Mouse (Mus musculus) liver, adult (tissue): ENCODE measurements around the gene Tbc1d13.

Source experiments
- GATA4 ChIP-seq: IDR thresholded peaks from 2 replicates; pipeline ENCODE4 v1.6.1; 2014; ENCODE audit warnings: mild to moderate bottlenecking, low read length; ENCODE audit not compliant: insufficient replicate concordance

Tbc1d13 gene

DNA sequence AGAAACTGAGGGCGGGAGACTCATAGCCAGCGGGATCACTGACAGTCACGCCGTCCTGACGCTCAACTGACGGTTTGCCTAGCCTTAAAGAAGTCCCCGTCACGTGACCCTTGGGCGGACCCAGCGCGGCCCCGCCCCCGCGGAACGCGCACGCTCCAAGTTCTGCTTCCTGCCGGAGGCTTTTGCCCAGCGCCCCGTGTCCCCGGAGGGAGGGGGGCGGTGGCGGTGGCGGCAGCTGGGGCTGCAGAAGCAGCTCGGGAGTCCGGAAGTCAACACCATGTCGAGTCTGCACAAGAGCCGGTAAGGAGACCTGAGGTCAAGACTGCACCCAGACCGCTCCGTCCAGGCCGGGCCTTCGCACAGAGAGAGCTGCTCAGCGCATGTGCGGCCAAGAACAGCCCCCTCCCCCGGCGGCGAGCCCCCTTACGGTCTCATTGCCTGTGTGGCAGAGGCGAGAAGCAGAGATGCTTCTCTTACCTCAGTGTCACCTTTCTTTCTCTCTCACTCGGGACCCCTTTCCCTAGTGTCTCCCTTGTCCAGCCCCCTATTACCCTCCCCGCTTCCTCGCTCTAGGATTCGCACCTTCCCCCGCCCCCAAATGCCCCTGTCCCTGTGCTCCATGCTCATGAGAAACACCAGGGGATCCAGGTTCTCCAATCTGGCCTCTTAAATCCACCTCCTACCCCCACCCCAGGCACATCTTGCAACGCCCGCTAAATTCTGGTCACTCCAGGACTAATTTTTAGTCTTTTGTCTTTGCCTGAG, at the start of gene Tbc1d13:
Gene Tbc1d13, plus strand, starts transcription at position 134 of the 765 bp plus-strand sequence.
- TF ChIP-seq GATA4: peak; percentile 63; the same call in 1 of the 2 replicates

DNA sequence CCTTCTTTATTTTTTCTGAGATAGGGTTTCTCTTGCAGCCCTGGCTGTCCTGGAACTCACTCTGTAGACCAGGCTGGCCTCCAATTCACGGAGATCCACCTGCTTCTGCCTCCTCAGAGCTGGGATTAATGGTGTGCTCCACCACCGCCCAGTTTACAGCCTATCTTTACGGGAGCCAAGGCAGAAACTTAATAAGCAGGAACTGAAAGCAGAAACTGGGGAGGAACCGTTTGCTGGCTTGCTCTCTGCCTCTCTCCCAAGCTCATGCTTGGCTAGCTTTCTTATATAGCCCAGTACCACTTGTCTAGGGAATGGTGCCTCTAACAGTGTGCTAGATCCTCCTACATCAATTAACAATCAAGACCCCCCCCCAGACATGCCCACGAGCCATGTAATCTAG, 49.4 kb upstream of the Tbc1d13 start:
- no peak for TF ChIP-seq GATA4

DNA sequence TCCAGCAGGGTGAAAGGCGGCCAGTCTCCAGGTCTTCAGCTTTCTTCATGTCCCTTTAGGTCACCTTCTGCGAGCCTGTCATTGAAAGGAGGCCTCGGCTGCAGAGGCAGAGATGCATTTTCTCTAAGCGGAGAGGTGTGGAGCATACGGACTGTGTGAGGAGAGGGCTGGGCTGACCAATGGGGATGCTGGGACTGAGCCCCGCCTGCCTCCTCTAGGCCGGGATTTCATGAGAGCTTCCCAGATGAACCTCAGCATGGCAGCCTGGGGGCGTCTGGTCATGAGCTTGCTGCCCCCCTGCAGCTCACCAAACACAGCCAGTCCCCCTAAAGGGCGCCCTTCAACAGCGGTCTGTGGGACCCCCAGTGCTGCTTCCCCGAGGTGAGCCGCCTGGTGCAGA, 48.9 kb upstream of the Tbc1d13 start:
- TF ChIP-seq GATA4: no peak

DNA sequence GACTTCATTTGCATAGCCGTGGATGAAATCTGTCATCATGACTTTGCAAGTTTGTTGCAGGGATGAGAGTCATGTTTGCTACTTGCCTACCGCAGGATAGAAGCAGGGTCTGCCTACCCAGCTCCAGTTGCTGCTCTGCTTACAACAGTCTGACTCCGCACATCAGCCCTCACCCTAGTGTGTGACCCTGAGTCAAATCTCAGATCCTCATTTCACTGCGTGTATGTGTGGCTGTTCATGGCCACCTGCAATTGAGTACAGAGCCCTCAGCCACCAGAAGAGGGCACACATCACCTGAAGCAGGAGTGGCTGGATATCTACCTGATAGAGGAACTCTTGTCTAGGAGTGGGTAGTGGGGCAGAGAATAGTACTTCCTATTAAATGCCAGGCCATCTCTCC, 46.2 kb upstream of the Tbc1d13 start:
- TF ChIP-seq GATA4: no peak

DNA sequence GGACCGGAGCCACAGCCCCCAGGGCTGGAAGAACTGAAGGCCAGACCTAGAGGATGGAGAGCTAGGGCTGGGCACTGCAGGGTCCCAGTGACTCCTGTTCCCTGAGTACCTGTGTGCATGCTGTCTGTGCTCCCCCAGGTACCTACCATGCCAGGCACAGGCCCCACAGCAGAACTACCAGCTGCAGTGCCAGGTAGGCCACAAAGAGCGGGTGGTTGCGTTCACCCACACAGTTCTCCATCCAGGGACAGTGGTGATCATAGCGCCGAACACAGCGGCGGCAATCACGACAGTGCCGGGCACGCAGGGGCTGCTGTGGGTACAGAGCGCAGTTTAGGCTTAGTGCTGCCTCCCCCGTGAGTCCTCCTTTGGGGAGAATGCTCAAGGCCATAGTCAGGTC, 42.0 kb upstream of the Tbc1d13 start:
- no peak for TF ChIP-seq GATA4

DNA sequence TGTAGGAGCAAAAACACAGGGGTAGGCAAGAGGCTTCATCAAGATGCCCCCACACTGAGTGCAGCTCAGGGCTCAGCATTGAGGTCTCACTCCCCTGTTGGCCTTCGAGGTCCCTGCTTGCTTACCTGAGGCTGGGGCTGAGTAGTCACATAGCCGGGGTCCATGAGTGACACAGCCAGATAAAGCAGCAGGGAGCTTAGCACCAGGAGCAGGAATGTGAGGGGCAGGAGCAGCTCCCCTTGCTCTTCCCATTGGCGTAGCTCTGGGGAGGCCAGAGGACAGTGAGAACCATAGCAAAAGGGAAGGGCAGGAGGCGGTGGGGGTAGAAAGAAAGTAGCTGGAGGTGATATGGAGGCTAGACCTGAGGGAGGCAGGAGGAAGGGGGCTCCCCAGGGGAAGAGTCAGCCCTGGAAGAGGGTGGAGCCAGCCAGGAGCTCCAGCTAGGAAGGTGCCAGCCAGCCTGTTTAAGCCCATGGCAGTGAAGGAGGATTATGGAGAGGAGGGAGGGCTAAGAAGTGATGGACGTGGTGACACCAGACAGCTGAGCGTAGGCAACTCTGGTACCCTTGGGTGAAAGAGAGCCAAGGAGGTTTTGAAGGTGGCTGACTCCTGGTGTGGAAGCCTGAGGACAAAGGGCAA, 41.1 kb upstream of the Tbc1d13 start:
- TF ChIP-seq GATA4: no peak

DNA sequence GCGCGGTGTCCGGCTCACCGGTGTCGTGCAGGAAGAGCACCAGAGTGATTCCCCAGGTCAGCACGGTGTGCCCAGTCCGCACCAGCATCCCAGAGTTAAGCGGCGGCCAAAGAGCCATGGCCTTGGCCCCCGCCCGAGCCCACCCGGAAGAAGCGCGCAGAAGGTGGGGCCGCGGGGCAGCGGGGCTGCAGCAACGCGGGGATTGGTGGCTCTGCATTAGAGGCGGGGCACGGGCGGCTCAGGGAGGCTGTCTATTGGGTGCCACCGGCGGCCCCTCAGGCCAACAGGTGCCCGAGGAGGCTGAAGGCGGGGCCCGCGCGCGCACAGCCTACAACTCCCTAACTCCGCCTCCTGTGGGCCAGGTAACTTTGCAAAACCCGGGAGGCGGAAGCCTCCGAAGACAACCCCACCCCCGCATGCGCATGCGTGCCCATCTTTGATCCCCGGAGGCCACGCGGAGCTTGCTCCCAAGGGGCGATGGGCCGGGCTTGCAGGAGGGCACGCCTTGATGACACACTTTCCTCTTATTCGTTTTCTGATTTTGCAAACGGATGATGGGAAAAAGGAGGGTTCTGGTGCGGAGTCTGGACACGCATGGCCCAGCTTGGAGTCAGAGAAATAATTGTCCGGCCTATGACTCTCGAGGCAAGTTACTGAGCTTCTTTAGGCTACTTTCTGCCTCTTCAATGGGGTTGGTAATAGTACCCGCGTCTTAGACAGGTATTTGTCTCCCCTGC, 39.9 kb upstream of the Tbc1d13 start, which contains the start of gene Zdhhc12:
Gene Zdhhc12, minus strand, starts transcription at position 178 of the 737 bp plus-strand sequence.
- no peak for TF ChIP-seq GATA4

DNA sequence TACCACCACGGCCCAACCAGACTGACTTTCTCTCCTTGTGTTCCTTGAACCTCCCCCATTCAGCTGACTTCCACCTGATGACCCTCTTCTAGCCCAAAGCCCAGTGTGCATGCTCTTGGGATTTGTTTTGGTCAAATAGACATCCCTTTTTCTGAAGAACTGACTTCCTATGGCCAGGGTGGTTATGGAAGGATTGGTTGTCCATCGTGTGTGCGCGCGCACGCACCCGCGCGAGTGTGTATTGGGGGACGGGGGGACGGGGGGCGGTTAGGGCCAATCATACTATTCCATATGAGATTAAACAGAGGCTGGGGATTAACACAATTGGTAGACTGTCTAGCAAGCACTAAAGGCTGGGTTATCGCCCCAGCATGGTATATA, 39.3 kb upstream of the Tbc1d13 start:
- no peak for TF ChIP-seq GATA4

DNA sequence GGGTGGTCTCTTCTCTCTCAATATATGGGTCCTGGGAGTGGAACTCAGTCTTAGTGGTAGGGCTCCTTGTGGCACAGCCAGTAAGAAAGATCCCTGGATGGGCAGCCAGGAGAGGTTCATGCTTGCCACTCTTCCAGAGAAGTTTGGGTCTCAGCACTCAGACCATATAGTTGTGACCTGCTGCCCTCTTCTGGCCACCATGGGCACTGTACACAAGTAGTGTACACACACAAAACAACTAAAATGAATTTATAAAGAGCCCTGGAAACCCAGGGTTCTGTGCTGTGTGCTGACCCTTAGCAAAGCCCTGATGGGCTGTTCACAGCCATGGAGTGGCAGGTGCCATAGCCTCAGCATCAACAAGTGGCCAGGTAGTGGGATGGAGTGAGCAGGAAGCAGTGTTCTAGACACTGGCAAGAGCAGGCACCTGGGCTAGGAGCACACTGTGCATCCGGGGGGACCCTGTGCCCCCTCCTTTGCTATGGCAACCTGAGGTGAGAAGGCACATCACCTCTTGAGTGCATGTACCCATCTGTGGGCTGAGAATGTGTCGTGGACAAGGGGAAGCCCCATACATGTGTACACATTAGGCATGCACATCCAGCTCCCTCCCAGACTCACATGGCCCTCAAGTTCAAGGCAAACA, 37.5 kb upstream of the Tbc1d13 start:
- TF ChIP-seq GATA4: no peak

DNA sequence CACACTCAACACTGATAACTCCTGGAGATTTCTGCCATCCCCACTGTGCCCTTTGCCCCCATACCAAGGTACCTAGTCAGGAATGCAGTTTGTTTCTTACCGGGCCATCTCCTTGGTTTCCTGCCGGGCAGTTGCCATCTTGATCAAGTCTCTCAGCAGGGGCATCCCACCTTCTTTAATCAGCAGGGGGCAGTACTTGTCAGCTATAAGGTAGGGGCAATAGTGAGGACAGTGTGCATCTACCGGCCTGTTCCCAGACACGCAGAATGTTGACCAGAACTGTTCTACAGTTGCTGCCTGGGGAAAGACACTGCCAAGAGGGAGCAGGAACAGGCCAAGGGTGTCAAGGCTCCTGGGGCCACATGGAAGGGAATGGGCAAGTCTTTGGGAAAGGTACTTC, 33.3 kb upstream of the Tbc1d13 start:
- no peak for TF ChIP-seq GATA4

DNA sequence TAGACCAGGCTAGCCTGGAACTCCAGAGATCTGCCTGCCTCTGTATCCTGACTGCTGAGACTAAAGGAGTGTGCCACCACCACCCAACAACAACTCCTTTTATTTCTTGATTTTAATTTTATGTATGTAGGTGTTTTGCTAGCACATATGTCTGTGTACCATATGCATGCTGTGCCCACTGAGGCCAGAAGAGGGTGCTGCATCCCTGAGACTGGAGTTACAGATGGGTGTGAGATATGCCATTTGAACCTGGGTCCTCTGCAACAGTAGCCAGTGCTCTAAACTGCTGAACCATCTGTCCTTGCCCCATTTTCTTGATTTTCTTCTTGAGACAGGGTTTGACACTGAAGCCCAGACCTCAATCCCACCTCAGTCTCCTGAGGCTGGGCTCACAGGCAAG, 27.2 kb upstream of the Tbc1d13 start:
- no peak for TF ChIP-seq GATA4

DNA sequence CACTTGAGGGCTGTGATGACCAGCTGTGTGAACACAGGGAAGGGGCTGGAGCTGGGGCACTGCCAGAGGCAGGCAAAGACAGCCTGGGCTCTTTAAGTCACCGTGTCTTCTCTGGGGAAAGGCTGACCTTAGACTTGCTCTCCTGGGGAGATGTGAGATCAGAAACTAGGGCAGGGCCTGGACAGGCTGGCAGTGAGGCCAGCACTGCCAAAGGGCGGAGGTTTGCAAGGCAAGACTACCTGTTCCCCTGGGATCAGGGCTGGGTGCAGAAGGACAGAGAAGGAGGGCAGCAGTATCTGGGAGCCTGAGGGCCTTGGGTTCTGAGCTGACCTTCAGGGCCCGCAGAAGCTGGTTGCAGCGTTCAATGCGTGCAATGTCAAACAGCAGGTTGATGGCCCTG, 25.9 kb upstream of the Tbc1d13 start:
- no peak for TF ChIP-seq GATA4

DNA sequence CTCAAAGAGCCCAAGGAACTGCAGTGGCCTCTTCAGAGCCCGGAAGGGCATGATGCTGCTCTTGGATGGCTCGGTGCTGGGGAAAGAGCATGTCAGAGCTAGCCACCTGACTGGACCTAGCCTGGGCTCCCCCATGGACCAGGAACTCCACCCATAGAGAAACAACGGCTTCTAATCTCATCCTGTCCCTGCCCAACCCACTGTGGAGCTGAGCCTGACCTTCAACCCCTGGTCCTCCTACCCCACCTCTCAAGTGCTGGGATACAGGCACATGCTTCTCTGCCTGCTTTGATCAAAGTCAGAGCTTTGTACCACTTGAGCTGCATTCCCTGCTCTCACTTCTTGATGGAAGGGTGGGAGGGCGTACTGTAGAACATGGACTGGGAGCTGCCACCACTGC, 25.3 kb upstream of the Tbc1d13 start:
- TF ChIP-seq GATA4: no peak

DNA sequence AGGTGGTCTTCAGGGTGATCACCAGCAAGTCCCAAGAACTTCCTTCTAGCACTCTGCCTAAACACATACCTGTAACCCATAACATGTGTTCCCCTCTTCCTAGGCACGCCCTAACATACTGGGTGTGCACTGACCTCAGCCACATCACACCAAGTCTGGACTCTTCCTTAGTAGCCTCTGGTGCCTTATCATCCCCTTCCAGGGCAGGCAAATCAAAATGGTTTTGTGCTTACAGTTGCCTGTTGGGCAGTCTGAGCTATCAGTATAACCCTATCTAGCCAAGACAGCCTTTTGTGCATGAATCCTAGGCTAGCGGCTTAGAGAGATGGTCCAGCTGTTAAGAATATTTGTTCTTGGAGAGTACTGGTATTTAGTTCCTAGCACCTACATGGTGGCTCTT, 22.0 kb upstream of the Tbc1d13 start:
- TF ChIP-seq GATA4: no peak

DNA sequence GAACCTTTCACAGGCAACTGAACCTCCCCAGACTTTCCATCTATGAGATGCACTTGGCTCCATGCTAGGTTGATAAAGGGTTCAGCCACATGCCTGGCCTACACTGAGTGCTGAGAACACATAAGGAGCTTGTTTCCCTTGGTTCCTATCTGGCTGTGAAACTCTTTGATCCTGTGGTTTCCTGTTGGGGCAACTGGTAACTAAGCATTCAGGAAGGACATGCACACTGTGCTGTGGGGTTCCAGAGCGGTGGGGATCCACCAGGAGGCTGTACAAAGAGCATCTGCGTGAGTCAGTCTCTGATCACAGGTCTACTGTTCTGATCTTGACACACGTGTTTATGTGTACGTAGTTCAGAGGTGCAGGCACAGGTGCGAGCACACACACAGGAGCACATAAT, 21.0 kb upstream of the Tbc1d13 start:
- TF ChIP-seq GATA4: no peak
